Mouse (Mus musculus): ENCODE results near the gene Pde4b. TPM values are rescaled to one million over a fixed set of nuclear protein-coding genes. Genes with fewer than 3 reads are reported as not detected.
A peak's percentile ranks its signal among the peaks of the same experiment; 100 is the strongest.

Gene Pde4b
- polyA plus RNA-seq, 1 experiment from 2014 or later: 25.7 TPM

DNA sequence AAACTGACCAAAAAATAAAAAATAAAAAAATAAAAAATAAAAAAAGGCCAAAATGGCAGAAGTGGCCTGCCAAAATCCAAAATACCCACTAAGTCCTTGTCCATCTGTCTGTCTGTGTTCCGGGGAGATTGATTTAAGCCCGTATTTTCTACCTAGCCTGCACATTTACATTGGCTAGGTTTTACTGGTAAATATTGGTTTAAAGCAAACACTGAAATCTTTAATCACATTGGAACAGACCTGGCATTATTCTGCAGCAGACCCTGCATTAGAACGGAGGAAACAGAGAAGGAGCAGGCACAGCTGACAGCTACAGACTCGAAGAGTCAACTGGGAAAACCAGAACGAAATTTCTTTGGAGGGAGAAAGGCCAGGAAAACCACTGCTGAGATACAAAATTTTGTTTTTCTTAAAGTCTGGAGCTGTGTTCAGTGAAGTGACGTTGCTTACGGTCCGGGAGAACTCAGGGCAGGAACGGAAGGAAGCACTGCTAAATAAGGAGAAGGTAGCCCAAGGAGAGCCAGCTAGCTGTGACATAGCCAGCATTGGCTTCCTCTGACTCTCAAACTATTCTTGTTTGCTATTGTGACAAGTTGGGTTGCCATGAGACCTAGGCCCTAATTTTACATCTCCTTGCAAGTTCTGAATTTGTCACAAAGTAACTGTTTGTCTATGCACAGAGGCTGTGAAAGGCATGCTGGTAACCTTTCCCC is 470.3 kb downstream of the Pde4b start:
- Histone ChIP-seq H3K27me3 (ENCODE audit: insufficient read depth, low read length) (no peaks in the 10 kb centered on the region), H3K4me1 (ENCODE audit: insufficient read depth) (peaks cover 11% of the 10 kb centered on the region), H3K4me3 (ENCODE audit: low read depth, low read length) (no peak overlapping the region), H3K36me3 (ENCODE audit: insufficient read depth) (no peaks in the 10 kb centered on the region), H3K4me2 (peak overlapping the region; percentile 38), H3K9ac (no peak overlapping the region), H3K27ac (ENCODE audit: low read depth) (peak overlapping the region; percentile 67), H3K9me3 (ENCODE audit: low read depth, low read length) (no peaks in the 10 kb centered on the region)
- DNase-seq (peak; percentile 38), ATAC-seq (ENCODE audit: insufficient read depth) (0 out of 2 replicates have a peak, but pooled peaks have one; percentile 32)
- 39% methylated on average over 9 of the region's 9 CpGs for WGBS
- TF ChIP-seq CTCF (IDR thresholded peaks at IDR 0.05; ENCODE audit: low read depth): no peak

DNA sequence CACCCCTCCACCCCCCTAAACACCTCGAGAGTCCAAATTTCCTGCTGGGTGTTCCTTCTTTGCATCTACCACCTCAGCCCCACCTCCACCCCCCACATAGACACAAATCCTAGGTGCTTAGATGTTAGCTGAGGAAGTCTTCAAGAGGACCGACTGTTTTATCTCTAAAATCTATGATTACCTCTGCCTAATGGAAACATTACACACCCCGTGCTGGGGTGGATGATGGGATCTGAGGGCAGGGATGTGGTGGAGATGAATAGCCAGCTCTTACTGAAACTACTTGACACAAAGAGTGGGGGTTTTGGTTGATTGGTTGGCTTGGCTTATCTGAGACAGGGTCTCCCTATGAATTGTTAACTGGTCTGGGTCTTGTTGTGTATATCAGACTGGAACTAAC is 471.0 kb downstream of the Pde4b start:
- 17% methylated on average over 3 of the region's 3 CpGs for WGBS
- no peak overlapping the region for H3K4me3 ChIP-seq (ENCODE audit: low read depth, low read length)
- ATAC-seq (ENCODE audit: insufficient read depth) (peak; percentile 15; the same call in 1 of the 2 replicates), DNase-seq (no peak)
- peaks cover 11% of the 10 kb centered on the region for H3K4me1 ChIP-seq (ENCODE audit: insufficient read depth)
- no peaks in the 10 kb centered on the region for H3K9me3 ChIP-seq (ENCODE audit: low read depth, low read length)
- H3K27me3 ChIP-seq (ENCODE audit: insufficient read depth, low read length): no peaks in the 10 kb centered on the region
- no peak for TF ChIP-seq CTCF (IDR thresholded peaks at IDR 0.05; ENCODE audit: low read depth)
- no peak overlapping the region for H3K27ac ChIP-seq (ENCODE audit: low read depth)
- H3K9ac ChIP-seq: no peak overlapping the region
- no peak overlapping the region for H3K4me2 ChIP-seq
- H3K36me3 ChIP-seq (ENCODE audit: insufficient read depth): no peaks in the 10 kb centered on the region

GRCm38 (mm10) chr4:102560676-102561280 is 473.4 kb downstream of the Pde4b start:
- H3K4me1 ChIP-seq (ENCODE audit: insufficient read depth): peaks cover 15% of the 10 kb centered on the region
- H3K9ac ChIP-seq: no peak overlapping the region
- no peak overlapping the region for H3K27ac ChIP-seq (ENCODE audit: low read depth)
- no peak for DNase-seq
- no peak overlapping the region for H3K4me3 ChIP-seq (ENCODE audit: low read depth, low read length)
- no peak for ATAC-seq (ENCODE audit: insufficient read depth)
- no peaks in the 10 kb centered on the region for H3K9me3 ChIP-seq (ENCODE audit: low read depth, low read length)
- H3K27me3 ChIP-seq (ENCODE audit: insufficient read depth, low read length): no peaks in the 10 kb centered on the region
- 74% methylated on average over 12 of the region's 12 CpGs for WGBS
- no peak overlapping the region for H3K4me2 ChIP-seq
- no peaks in the 10 kb centered on the region for H3K36me3 ChIP-seq (ENCODE audit: insufficient read depth)
- TF ChIP-seq CTCF (IDR thresholded peaks at IDR 0.05; ENCODE audit: low read depth): no peak

DNA sequence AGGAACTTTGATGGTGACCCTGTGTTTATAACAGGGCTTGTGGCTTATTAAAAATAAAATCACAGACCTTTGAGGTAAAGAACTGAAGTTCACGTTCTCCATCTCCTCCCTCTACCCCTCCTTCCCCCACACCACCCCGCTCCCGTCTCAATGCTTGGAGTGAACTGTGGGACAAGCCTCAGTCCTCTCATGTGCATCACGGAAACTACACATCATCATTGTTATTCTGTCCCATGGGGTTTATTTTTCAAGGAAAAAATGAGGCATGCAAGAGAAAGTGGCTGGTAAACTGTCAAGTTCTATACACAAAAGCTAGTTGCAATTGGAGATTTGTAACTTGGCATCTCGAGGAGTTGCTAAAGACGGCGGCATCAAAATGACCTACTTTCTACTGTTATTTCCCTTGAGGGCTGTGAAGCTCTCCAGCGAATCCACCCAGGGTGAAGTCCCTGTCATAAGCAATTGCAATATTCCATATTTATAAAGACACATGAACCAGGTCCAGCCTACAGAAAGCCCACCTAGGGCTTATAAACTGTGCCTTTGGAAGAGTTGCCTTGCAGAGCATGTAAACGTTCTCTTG is 476.0 kb downstream of the Pde4b start:
- DNase-seq (no peak), ATAC-seq (ENCODE audit: insufficient read depth) (no peak)
- Histone ChIP-seq H3K9ac (no peak overlapping the region), H3K27me3 (ENCODE audit: insufficient read depth, low read length) (no peaks in the 10 kb centered on the region), H3K27ac (ENCODE audit: low read depth) (no peak overlapping the region), H3K36me3 (ENCODE audit: insufficient read depth) (no peaks in the 10 kb centered on the region), H3K4me2 (no peak overlapping the region), H3K9me3 (ENCODE audit: low read depth, low read length) (no peaks in the 10 kb centered on the region), H3K4me1 (ENCODE audit: insufficient read depth) (peaks cover 18% of the 10 kb centered on the region), H3K4me3 (ENCODE audit: low read depth, low read length) (no peak overlapping the region)
- no peak for TF ChIP-seq CTCF (IDR thresholded peaks at IDR 0.05; ENCODE audit: low read depth)
- WGBS: 74% methylated on average over 9 of the region's 9 CpGs

DNA sequence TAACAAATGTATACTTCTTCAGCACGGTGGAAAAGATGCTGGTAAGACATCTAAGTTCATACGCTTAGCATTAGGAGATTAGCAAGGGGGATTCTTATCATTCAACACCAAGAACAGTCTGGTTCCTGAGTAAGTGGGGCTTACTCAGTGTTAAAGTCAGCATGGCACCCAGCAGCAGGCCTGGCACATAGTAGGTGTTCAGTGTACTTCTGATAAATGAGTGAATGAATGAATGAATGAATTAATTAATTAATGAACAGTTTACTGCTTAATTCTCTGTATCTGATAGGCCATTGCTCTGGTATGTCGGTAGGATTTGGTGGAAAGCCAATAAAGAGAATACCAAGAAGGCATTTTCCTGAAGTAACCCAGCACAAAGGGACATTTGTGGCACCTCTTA is 476.9 kb downstream of the Pde4b start:
- TF ChIP-seq CTCF (IDR thresholded peaks at IDR 0.05; ENCODE audit: low read depth): no peak
- Histone ChIP-seq H3K4me3 (ENCODE audit: low read depth, low read length) (no peak overlapping the region), H3K27me3 (ENCODE audit: insufficient read depth, low read length) (no peaks in the 10 kb centered on the region), H3K27ac (ENCODE audit: low read depth) (no peak overlapping the region), H3K36me3 (ENCODE audit: insufficient read depth) (no peaks in the 10 kb centered on the region), H3K9me3 (ENCODE audit: low read depth, low read length) (no peaks in the 10 kb centered on the region), H3K4me1 (ENCODE audit: insufficient read depth) (peaks cover 27% of the 10 kb centered on the region), H3K9ac (no peak overlapping the region), H3K4me2 (no peak overlapping the region)
- 81% methylated on average over 3 of the region's 3 CpGs for WGBS
- no peak for ATAC-seq (ENCODE audit: insufficient read depth)
- DNase-seq: no peak

- WGBS: 41% methylated on average over 1 of the region's 1 CpGs
- H3K4me2 ChIP-seq: no peak overlapping the region
- no peaks in the 10 kb centered on the region for H3K27me3 ChIP-seq (ENCODE audit: insufficient read depth, low read length)
- H3K36me3 ChIP-seq (ENCODE audit: insufficient read depth): no peaks in the 10 kb centered on the region
- ATAC-seq (ENCODE audit: insufficient read depth) (no peak), DNase-seq (no peak)
- no peak overlapping the region for H3K4me3 ChIP-seq (ENCODE audit: low read depth, low read length)
- no peak for TF ChIP-seq CTCF (IDR thresholded peaks at IDR 0.05; ENCODE audit: low read depth)
- peaks cover 35% of the 10 kb centered on the region for H3K4me1 ChIP-seq (ENCODE audit: insufficient read depth)
- no peaks in the 10 kb centered on the region for H3K9me3 ChIP-seq (ENCODE audit: low read depth, low read length)
- no peak overlapping the region for H3K9ac ChIP-seq
- H3K27ac ChIP-seq (ENCODE audit: low read depth): no peak overlapping the region
Measured at GRCm38 (mm10) chr4:102566421-102566820, 479.1 kb downstream of the Pde4b start.

DNA sequence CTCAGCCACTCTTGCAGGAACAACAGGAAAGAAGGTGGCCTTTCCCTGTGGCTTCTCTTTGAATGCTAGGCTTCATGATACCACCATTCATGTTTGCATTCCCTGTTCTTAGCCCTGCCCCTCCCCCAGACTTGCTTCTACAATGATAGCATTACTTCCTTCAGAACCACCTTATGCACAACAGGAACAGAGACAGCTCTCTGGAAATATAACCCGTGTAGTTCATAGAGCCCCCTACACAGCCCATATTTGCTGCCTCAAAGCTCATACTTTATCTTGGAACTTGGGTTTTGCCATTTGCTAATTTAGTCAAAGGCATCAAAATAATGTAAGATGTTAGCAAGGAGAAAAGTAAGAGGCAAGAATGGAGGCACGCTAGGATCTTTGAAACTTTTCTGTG is 479.8 kb downstream of the Pde4b start:
- no peak overlapping the region for H3K27ac ChIP-seq (ENCODE audit: low read depth)

More for the DNA sequence above, 479.8 kb downstream of the Pde4b start:
- Histone ChIP-seq H3K9ac (no peak overlapping the region), H3K4me3 (ENCODE audit: low read depth, low read length) (no peak overlapping the region), H3K27me3 (ENCODE audit: insufficient read depth, low read length) (no peaks in the 10 kb centered on the region), H3K4me1 (ENCODE audit: insufficient read depth) (peaks cover 40% of the 10 kb centered on the region), H3K4me2 (no peak overlapping the region), H3K9me3 (ENCODE audit: low read depth, low read length) (no peaks in the 10 kb centered on the region), H3K36me3 (ENCODE audit: insufficient read depth) (no peaks in the 10 kb centered on the region)
- 43% methylated on average over 2 of the region's 2 CpGs for WGBS
- TF ChIP-seq CTCF (IDR thresholded peaks at IDR 0.05; ENCODE audit: low read depth): no peak
- ATAC-seq (ENCODE audit: insufficient read depth) (no peak), DNase-seq (no peak)

Data from lung, embryonic 14.5 days (tissue).